Mouse (Mus musculus) granulocyte monocyte progenitor cell, adult 5-6 weeks (primary cell): ENCODE data around the gene Pik3r1. TPM values are rescaled to one million over a fixed set of nuclear protein-coding genes. Genes with fewer than 3 reads are reported as not detected.
A peak's percentile ranks its signal among the peaks of the same experiment; 100 is the strongest.

Experiments used
- ATAC-seq: replicated peaks from 2 replicates; pipeline ENCODE4 v1.8.0; 2016; ENCODE audit warnings: mild to moderate bottlenecking, moderate TSS enrichment, inconsistent platforms; ENCODE audit not compliant: poor library complexity, severe bottlenecking
- total RNA-seq, 2 experiments: library from RNA; stranded (forward) in 1 of 2; stranded (reverse) in 1 of 2; fragments of 200-712, 200-1000 nt in 1 of 2; fragments of >200 nt in 1 of 2; fragmentation: Nextera tagmentation in 1 of 2; gene quantifications; 2 replicates each; pipeline ENCODE4 v1.2.3; 2014 to 2017

Pik3r1 gene
- total RNA-seq, 2 experiments from 2014 or later: 70.9 to 102 TPM

DNA sequence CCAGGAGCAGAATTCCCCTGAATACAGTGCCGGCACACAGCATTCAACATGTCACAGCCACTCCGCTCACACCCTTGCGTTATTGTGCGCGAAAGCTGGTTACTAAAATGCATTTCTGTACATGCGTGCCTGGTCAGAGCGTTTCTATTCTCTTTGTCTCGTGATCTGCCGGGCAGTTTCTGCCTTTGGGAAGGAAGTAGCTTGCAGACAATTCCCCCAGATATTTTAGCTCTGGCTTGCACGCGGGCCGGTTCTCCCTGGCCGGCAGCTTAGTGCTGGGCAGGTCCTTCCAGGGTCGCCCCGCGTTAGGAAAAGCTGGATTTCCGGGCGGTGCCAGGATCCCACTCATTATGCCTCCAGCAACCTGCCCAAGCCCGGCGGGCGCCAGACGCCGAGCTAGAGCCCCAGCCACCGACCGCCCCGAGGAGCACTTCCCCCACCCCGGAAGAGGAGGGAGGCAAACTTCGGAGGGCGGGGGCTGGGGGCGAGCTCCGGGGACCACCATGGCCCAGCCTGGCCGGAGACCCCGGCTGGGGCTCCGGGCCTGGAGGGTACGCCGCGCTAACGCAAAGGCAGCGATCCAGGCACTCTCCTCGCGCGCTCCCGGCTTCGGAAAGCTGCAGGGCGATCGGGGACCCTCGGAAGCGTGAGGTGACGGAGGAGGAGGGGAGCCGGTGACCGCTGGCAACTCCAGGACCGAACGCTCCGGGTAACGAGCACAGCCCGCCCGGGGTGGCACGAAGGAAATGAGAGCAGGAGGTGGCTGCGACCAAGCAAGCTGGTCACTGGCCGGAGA, 806 bp downstream of the Pik3r1 start:
- peak; percentile 12 for ATAC-seq

DNA sequence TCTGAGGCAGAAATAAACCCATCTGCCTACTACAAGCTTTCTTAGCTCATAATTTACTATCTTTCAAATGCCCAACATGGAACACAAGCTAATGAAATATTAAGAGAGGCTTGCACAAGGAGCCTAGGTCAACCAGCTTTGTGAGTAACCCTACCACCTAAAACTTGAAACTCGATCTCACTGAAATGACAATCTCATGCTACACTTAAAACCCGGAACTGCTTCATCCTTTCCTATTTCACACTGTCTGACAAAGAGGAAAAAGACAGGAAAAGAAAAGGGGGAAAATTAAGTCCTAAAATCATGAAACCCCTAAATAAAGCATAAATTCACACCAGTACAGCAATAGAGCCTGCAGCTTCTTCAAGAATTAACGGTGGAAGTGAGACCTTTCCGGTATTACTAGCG, 1.4 kb downstream of the Pik3r1 start:
- ATAC-seq: no peak

- no peak for ATAC-seq
These were observed 2.0 kb downstream of the Pik3r1 start for GRCm38 (mm10) chr13:101765976-101766375.

DNA sequence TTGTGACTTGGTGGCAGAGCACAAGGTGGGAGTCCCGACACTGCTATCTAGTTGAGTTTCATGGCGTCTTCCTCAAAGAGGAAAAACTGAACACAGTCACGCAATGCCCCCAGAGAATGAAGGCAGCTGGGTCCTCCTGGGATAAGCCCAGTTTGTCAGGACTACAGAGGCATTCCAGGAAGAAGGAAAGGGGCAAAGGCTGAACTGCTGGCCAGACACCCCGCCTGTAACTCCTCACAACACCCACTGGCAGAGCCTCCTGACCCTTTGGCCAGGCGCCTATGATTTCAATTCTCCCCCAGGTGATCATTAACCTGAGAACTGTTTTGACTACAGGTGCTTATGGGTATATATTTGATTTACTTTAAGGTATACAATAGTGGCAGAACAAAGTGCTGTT, 3.9 kb downstream of the Pik3r1 start:
- no peak for ATAC-seq

- ATAC-seq: no peak
These were observed 4.3 kb downstream of the Pik3r1 start for GRCm38 (mm10) chr13:101763676-101764075.

GRCm38 (mm10) chr13:101763149-101763548, 4.9 kb downstream of the Pik3r1 start:
- no peak for ATAC-seq

DNA sequence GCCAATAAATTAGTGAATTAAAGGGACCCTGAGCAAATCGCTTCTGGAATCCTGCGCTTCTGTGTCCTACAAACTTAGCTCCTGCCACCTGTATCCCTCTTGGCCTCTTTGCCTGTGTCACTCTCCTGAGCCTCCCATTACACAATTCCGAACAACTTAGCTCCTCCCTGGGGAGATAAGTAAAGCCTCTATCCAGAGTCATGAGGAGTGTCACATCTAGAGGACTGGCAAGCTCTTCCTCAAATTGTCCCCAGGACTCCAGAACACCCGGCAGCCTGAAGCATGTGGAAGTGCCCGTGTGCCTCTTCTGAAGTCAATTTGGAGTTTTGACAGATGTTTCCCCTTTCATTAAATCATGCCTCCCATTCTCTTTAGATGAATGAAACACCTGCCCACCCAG, 6.4 kb downstream of the Pik3r1 start:
- ATAC-seq: peak; percentile 49

- no peak for ATAC-seq
These were observed 7.1 kb downstream of the Pik3r1 start for GRCm38 (mm10) chr13:101760953-101761352.

DNA sequence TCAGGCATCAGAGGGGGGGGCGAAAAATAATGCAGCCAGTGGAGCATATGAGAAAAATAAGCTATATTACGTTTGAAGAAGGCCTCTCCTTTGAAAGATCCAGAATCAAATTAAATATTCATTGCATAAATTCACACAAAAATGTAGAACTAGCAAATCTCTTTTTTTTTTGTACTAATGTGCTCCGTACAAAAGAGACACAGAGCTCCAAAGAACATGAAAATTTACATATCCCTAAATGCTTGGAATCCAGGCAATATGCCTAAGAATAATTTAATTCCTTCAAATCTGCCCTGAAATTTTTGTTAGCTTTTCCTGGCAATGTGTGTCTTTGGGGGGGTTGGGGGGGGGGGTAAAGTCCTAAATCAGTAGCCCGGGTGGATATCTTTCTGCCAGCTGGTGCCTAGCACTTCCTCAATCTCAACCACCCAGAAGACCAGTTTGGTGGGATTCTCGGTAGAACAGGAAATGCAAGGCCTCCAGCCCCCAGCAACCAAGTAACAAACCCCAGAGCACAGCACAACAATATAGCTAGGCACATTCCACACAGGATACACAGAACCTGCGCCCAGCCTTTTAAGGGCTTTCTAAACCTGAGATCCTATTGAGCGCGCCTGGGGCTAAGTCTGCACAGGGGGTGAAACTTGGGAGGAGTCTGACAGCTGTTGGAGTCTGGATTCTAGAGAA, 7.9 kb downstream of the Pik3r1 start:
- peak; percentile 75 for ATAC-seq

DNA sequence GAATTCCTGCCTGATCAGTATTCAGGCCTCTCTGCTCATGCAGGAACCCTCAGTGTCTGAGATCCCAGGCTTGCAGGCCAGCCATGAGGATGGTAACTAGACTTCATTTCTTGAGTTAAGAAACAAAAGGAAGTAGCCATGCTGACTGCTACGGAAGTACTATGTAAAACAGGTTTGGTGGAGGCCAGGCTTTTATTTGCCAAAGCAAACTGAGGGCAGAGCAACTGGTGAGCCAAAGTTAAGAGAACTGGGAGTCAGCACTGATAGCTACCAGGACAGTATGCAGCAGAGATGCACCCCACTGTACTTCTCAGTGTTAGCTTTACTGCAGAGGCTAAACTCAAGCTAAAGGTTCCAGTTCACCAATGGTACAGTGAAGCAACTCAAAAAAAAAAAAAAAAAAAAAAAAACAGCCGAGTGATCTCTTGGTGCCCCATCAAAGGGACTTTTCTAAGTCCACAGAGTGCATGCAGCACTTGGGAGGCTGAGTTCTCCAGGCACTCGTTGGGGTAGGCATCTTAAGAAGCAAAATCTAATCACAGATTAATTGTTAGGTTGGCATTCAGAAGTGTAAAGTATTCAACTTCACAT, 8.6 kb downstream of the Pik3r1 start:
- ATAC-seq: peak; percentile 13

DNA sequence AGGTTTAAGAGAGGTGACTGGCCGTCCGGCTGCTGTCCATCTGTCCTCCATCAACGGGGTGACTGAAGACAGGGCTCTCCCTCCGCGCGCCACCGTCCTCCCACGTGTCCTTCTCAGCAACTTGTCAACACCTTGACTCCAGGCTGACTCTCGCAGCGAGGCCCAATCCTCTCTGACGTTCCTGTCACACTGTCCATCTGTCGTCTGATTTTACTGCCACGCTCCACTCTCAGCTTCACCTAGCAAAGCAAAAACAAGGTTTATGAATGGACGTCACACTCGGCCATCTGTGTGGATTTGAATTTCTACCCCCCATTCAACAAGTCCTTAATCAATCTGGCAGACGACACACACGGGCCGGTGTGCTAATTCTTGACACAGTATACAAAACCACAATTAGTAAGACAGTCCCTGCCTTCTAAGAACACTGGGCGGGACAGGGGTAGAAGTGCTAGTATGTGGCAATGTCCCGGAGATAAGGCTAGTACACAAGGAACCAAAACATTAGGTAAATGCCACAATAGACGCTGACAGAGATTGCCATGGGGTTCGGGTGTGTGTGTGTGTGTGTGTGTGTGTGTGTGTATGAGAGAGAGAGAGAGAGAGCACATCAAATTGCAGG, 10.1 kb downstream of the Pik3r1 start:
- peak; percentile 53 for ATAC-seq

DNA sequence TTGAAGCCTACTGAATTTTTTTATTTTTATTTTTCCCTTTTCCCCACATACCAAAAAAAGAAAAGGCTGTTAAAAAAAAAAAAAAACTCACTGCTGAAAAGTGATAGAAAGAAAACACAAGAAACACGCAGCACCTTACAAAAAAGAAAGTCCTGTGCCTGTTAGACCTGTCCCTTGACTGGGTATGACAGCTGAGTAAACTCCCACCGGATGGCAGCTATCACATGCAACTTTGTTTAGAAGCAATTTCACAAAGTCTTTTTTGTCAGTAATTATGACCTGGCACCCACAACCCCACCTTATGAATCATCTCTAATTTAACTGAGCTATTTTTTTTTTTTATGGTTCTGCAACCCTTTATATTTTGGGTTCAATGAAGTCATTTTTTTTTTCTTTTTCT, 12.8 kb downstream of the Pik3r1 start:
- ATAC-seq: no peak

GRCm38 (mm10) chr13:101753639-101754038, 14.4 kb downstream of the Pik3r1 start:
- ATAC-seq: no peak

DNA sequence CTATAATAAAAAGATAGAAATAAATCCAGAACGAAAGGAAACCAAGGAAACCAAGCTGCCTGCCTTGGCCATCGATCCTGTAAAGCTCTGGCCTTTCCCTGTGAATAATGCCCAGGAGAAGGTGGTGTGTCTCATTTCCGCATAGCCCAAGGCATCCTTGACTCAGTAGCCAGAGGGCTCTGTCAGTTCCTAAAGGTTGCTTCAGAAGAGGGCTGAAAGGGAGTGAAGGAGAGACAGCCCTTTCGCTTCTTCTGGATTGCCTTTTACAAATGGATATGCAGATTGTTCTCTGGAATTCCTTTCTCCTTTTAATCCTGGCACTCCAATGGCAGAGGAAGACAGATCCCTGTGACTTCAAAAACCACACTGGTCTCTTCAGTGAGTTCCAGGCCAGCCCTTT, 16.2 kb downstream of the Pik3r1 start:
- ATAC-seq: no peak

DNA sequence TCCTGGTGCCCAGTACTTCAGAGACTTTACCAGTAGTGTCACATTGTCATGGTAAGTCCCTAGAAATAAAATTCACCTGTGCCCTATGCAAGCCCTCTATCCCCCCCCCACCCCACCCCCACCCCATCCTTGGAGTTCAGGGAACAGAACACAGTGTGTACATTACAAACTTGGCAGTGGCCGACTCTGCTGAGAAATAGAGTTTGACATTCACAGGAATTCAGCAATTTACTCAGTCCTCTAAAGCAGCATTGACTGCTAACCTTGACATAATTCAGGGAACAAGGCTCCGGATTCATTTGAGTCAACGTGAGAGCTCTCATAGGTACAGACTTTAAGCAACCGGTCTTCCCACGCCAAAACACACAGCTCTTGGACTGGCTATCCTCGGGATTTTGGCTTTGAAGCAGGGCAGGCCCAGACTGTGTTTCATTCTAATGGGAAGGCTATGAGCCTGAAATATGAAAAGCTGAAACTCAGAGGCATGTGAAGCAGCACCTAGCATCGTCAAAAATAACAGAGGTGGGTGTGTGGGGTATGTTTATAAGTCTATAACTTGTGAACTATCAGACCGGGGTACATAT, 21.9 kb downstream of the Pik3r1 start:
- ATAC-seq: no peak

DNA sequence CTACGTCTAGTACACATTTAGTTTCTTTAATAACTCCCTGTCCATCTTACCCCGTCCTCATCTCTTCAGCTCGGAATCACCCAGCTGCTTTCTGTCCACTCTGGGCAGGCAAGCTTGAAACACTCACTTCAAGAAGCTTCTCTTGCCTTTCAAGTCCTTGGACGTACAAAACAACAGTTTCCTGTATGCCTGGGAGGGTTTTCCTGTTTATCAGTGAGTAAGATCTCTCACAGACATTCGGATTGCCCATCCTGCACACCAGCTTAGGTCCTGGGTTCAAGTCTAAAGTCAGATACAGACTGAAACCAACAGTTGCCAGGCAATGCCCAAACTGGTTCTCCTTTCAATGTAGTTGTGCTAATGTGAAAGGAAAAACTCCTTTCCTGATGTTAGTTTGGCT, 23.1 kb downstream of the Pik3r1 start:
- ATAC-seq: 0 out of 2 replicates have a peak, but pooled peaks have one; percentile 10

GRCm38 (mm10) chr13:101744053-101744452, 24.0 kb downstream of the Pik3r1 start:
- ATAC-seq: no peak

- 0 out of 2 replicates have a peak, but pooled peaks have one; percentile 15 for ATAC-seq
These were observed 24.8 kb downstream of the Pik3r1 start for GRCm38 (mm10) chr13:101743247-101743646.

DNA sequence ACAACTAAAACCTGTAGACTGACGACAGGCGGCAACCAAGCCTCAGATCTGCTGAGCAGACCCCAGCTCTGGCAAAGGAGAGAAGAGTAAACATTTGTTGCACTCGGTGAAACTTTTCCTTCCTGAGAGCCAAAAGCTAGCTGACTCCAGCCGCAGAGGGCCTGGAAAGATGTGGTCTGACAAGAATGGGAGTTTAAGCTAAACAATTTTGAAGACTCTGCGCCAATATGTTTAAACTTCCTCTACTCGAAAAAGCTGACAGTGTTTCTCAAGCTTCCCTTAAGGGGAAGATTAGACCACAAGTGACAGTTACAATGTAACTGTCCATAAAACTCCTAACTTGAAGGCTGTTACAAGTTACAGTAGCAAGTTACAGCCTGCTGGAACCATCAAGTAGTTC, 25.4 kb downstream of the Pik3r1 start:
- peak; percentile 62 for ATAC-seq

GRCm38 (mm10) chr13:101741530-101742309, 26.3 kb downstream of the Pik3r1 start:
- no peak for ATAC-seq
